Mouse (Mus musculus): ENCODE measurements around the gene Alyref. TPM values are rescaled to one million over a fixed set of nuclear protein-coding genes. Genes with fewer than 3 reads are reported as not detected.
"Not testable (repeated sequence)": the region's sequence is repeated elsewhere in the genome, so short reads cannot be mapped to it uniquely, and the experiment has no call there.

Alyref gene
- polyA plus RNA-seq, 1 experiment = 113 TPM

GRCm38 (mm10) chr11:120568324-120568723 is 29.8 kb downstream of the Alyref start:
- Histone ChIP-seq H3K36me3 (ENCODE audit: control insufficient read depth, insufficient read depth) (peaks cover 48% of the 10 kb centered on the region), H3K27me3 (ENCODE audit: control insufficient read depth, insufficient read depth, insufficient read length) (no peaks in the 10 kb centered on the region), H3K4me2 (ENCODE audit: low read depth) (no peak overlapping the region), H3ac (ENCODE audit: control insufficient read depth, insufficient read length) (no peak overlapping the region), H3K4me3 (no peak overlapping the region), H3K79me2 (ENCODE audit: control insufficient read depth, insufficient read depth) (peaks cover 46% of the 10 kb centered on the region)
- TF ChIP-seq MAX (IDR thresholded peaks at IDR 0.05; ENCODE audit: low read depth) (no peak), TCF12 (IDR thresholded peaks at IDR 0.05; ENCODE audit: insufficient read depth, poor library complexity, severe bottlenecking) (no peak), SRF (IDR thresholded peaks at IDR 0.05; ENCODE audit: control insufficient read depth, insufficient read length, low read depth) (no peak), USF1 (IDR thresholded peaks at IDR 0.05; ENCODE audit: low read depth) (no peak), REST (IDR thresholded peaks at IDR 0.05; ENCODE audit: insufficient read depth, insufficient read length) (no peak), TCF3 (IDR thresholded peaks at IDR 0.05; ENCODE audit: insufficient read length, low read depth) (no peak), E2F4 (IDR thresholded peaks at IDR 0.05; ENCODE audit: insufficient read depth) (no peak), MYOD1 (IDR thresholded peaks at IDR 0.05; ENCODE audit: control insufficient read depth in 1 of 3, insufficient read length in 2 of 3, low read depth in 2 of 3) (no peak), MYOG (IDR thresholded peaks at IDR 0.05; ENCODE audit: control insufficient read depth in 1 of 3, insufficient read depth in 1 of 3, insufficient read length in 2 of 3, low read depth in 2 of 3) (no peak), CEBPB (IDR thresholded peaks at IDR 0.05; ENCODE audit: insufficient read depth, poor library complexity, severe bottlenecking) (no peak), POLR2A (IDR thresholded peaks at IDR 0.05; ENCODE audit: insufficient read length, low read depth) (no peak)

DNA sequence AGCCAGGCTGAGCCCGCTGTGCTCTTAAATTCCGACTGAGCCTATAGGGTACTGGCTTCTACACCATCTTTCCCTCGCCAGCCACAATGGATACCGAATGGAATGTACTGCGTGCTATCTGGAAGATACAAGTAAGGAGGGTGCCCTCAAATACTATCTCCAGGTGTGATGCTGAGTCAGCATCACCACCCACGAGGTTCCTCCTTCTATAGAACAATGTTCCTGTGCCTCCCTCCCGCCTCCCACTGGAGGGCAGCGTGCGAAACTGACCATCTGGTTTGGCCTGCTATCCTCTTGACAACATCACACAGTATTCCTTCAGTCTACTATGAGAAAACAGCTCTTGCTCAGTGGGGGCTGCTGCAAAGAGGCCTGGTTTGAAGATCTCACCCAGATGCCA is 33.1 kb downstream of the Alyref start:
- Histone ChIP-seq H3K27me3 (ENCODE audit: control insufficient read depth, insufficient read depth, insufficient read length) (no peaks in the 10 kb centered on the region), H3K4me2 (ENCODE audit: low read depth) (no peak overlapping the region), H3K79me2 (ENCODE audit: control insufficient read depth, insufficient read depth) (peaks cover 21% of the 10 kb centered on the region), H3K4me3 (no peak overlapping the region), H3K36me3 (ENCODE audit: control insufficient read depth, insufficient read depth) (peaks cover 76% of the 10 kb centered on the region), H3ac (ENCODE audit: control insufficient read depth, insufficient read length) (no peak overlapping the region)
- no peak for TF ChIP-seq MYOD1 (IDR thresholded peaks at IDR 0.05; ENCODE audit: control insufficient read depth in 1 of 3, insufficient read length in 2 of 3, low read depth in 2 of 3)
- TF ChIP-seq TCF3 (IDR thresholded peaks at IDR 0.05; ENCODE audit: insufficient read length, low read depth) = no peak
- no peak for TF ChIP-seq REST (IDR thresholded peaks at IDR 0.05; ENCODE audit: insufficient read depth, insufficient read length)
- TF ChIP-seq SRF (IDR thresholded peaks at IDR 0.05; ENCODE audit: control insufficient read depth, insufficient read length, low read depth) = no peak
- no peak for TF ChIP-seq POLR2A (IDR thresholded peaks at IDR 0.05; ENCODE audit: insufficient read length, low read depth)
- no peak for TF ChIP-seq CEBPB (IDR thresholded peaks at IDR 0.05; ENCODE audit: insufficient read depth, poor library complexity, severe bottlenecking)
- TF ChIP-seq USF1 (IDR thresholded peaks at IDR 0.05; ENCODE audit: low read depth) = no peak
- TF ChIP-seq E2F4 (IDR thresholded peaks at IDR 0.05; ENCODE audit: insufficient read depth) = no peak
- TF ChIP-seq POLR2AphosphoS2 (IDR thresholded peaks at IDR 0.05; ENCODE audit: insufficient read length, low read depth) = no peak
- no peak for TF ChIP-seq MYOG (IDR thresholded peaks at IDR 0.05; ENCODE audit: control insufficient read depth in 1 of 3, insufficient read depth in 1 of 3, insufficient read length in 2 of 3, low read depth in 2 of 3)
- TF ChIP-seq MAX (IDR thresholded peaks at IDR 0.05; ENCODE audit: low read depth) = no peak
- TF ChIP-seq TCF12 (IDR thresholded peaks at IDR 0.05; ENCODE audit: insufficient read depth, poor library complexity, severe bottlenecking) = no peak

- Histone ChIP-seq H3ac (ENCODE audit: control insufficient read depth, insufficient read length) (no peak overlapping the region), H3K79me2 (ENCODE audit: control insufficient read depth, insufficient read depth) (peaks cover 9% of the 10 kb centered on the region), H3K4me2 (ENCODE audit: low read depth) (no peak overlapping the region), H3K27me3 (ENCODE audit: control insufficient read depth, insufficient read depth, insufficient read length) (no peaks in the 10 kb centered on the region), H3K4me3 (no peak overlapping the region), H3K36me3 (ENCODE audit: control insufficient read depth, insufficient read depth) (peaks cover 78% of the 10 kb centered on the region)
- TF ChIP-seq TCF3 (IDR thresholded peaks at IDR 0.05; ENCODE audit: insufficient read length, low read depth) (no peak), E2F4 (IDR thresholded peaks at IDR 0.05; ENCODE audit: insufficient read depth) (no peak), USF1 (IDR thresholded peaks at IDR 0.05; ENCODE audit: low read depth) (no peak), CEBPB (IDR thresholded peaks at IDR 0.05; ENCODE audit: insufficient read depth, poor library complexity, severe bottlenecking) (no peak), TCF12 (IDR thresholded peaks at IDR 0.05; ENCODE audit: insufficient read depth, poor library complexity, severe bottlenecking) (no peak), MYOG (IDR thresholded peaks at IDR 0.05; ENCODE audit: control insufficient read depth in 1 of 3, insufficient read depth in 1 of 3, insufficient read length in 2 of 3, low read depth in 2 of 3) (no peak), REST (IDR thresholded peaks at IDR 0.05; ENCODE audit: insufficient read depth, insufficient read length) (no peak), MYOD1 (IDR thresholded peaks at IDR 0.05; ENCODE audit: control insufficient read depth in 1 of 3, insufficient read length in 2 of 3, low read depth in 2 of 3) (no peak), POLR2A (IDR thresholded peaks at IDR 0.05; ENCODE audit: insufficient read length, low read depth) (no peak), SRF (IDR thresholded peaks at IDR 0.05; ENCODE audit: control insufficient read depth, insufficient read length, low read depth) (no peak), POLR2AphosphoS2 (IDR thresholded peaks at IDR 0.05; ENCODE audit: insufficient read length, low read depth) (no peak)
Observed at GRCm38 (mm10) chr11:120562949-120563348, 35.2 kb downstream of the Alyref start.

- Histone ChIP-seq H3K36me3 (ENCODE audit: control insufficient read depth, insufficient read depth) (peaks cover 59% of the 10 kb centered on the region), H3K4me2 (ENCODE audit: low read depth) (no peak overlapping the region), H3K79me2 (ENCODE audit: control insufficient read depth, insufficient read depth) (no peaks in the 10 kb centered on the region), H3K4me3 (no peak overlapping the region), H3ac (ENCODE audit: control insufficient read depth, insufficient read length) (no peak overlapping the region), H3K27me3 (ENCODE audit: control insufficient read depth, insufficient read depth, insufficient read length) (no peaks in the 10 kb centered on the region)
- TF ChIP-seq TCF3 (IDR thresholded peaks at IDR 0.05; ENCODE audit: insufficient read length, low read depth) (no peak), REST (IDR thresholded peaks at IDR 0.05; ENCODE audit: insufficient read depth, insufficient read length) (no peak), MAX (IDR thresholded peaks at IDR 0.05; ENCODE audit: low read depth) (no peak), CEBPB (IDR thresholded peaks at IDR 0.05; ENCODE audit: insufficient read depth, poor library complexity, severe bottlenecking) (no peak), SRF (IDR thresholded peaks at IDR 0.05; ENCODE audit: control insufficient read depth, insufficient read length, low read depth) (no peak), E2F4 (IDR thresholded peaks at IDR 0.05; ENCODE audit: insufficient read depth) (no peak), POLR2A (IDR thresholded peaks at IDR 0.05; ENCODE audit: insufficient read length, low read depth) (no peak), POLR2AphosphoS2 (IDR thresholded peaks at IDR 0.05; ENCODE audit: insufficient read length, low read depth) (no peak), TCF12 (IDR thresholded peaks at IDR 0.05; ENCODE audit: insufficient read depth, poor library complexity, severe bottlenecking) (no peak), MYOD1 (IDR thresholded peaks at IDR 0.05; ENCODE audit: control insufficient read depth in 1 of 3, insufficient read length in 2 of 3, low read depth in 2 of 3) (no peak), MYOG (IDR thresholded peaks at IDR 0.05; ENCODE audit: control insufficient read depth in 1 of 3, insufficient read depth in 1 of 3, insufficient read length in 2 of 3, low read depth in 2 of 3) (no peak), USF1 (IDR thresholded peaks at IDR 0.05; ENCODE audit: low read depth) (no peak)
Observed at GRCm38 (mm10) chr11:120560952-120561728, 37.0 kb downstream of the Alyref start.

GRCm38 (mm10) chr11:120558843-120559242 is 39.3 kb downstream of the Alyref start:
- H3K4me3 ChIP-seq; H3K4me2 ChIP-seq (ENCODE audit: low read depth); H3ac ChIP-seq (ENCODE audit: control insufficient read depth, insufficient read length); H3K27me3 ChIP-seq (ENCODE audit: control insufficient read depth, insufficient read depth, insufficient read length); H3K79me2 ChIP-seq (ENCODE audit: control insufficient read depth, insufficient read depth): not testable (repeated sequence)
- H3K36me3 ChIP-seq (ENCODE audit: control insufficient read depth, insufficient read depth) = peaks cover 42% of the 10 kb centered on the region

Measured in myocyte (in vitro differentiated cells).